Mouse (Mus musculus): ENCODE measurements around the gene Dennd6b.

GRCm38 (mm10) chr15:89184937-89185227, 11.4 kb downstream of the Dennd6b start:
- TF ChIP-seq CTCF (IDR thresholded peaks at IDR 0.05; ENCODE audit: low read depth, low read length), result no peak
- no peak for TF ChIP-seq EP300 (IDR thresholded peaks at IDR 0.05; ENCODE audit: insufficient read depth, low read depth, low read length)
- no peak for TF ChIP-seq POLR2A (IDR thresholded peaks at IDR 0.05; ENCODE audit: insufficient read depth, low read length)
